Mouse (Mus musculus): ENCODE measurements around the gene Wnt1.

- no peak for TF ChIP-seq CTCF (IDR thresholded peaks at IDR 0.05; ENCODE audit: borderline replicate concordance, control insufficient read depth, extremely low read depth, insufficient read depth, low read length, poor library complexity)
- TF ChIP-seq POLR2A (IDR thresholded peaks at IDR 0.05; ENCODE audit: control insufficient read depth, extremely low read depth, insufficient read depth, low read length, poor library complexity), result no peak
These were observed 2.8 kb downstream of the Wnt1 start for GRCm38 (mm10) chr15:98792233-98793020.
